Mouse (Mus musculus): ENCODE measurements around the gene Ccin.
A peak's percentile ranks its signal among the peaks of the same experiment; 100 is the strongest.

Ccin gene

GRCm38 (mm10) chr4:44013391-44014070 lies 30.2 kb downstream of the Ccin start:
- DNase-seq: no peak

GRCm38 (mm10) chr4:44016071-44016470 lies 32.8 kb downstream of the Ccin start:
- DNase-seq: no peak

GRCm38 (mm10) chr4:44016791-44017190 lies 33.5 kb downstream of the Ccin start:
- no peak for DNase-seq

- peak; percentile 23 to 35 for DNase-seq
Measured at GRCm38 (mm10) chr4:44022323-44022722, 39.0 kb downstream of the Ccin start.

GRCm38 (mm10) chr4:44022766-44023165 lies 39.5 kb downstream of the Ccin start:
- DNase-seq: peak; percentile 19 to 32

GRCm38 (mm10) chr4:44023681-44024080 lies 40.4 kb downstream of the Ccin start:
- no peak for DNase-seq

GRCm38 (mm10) chr4:44024241-44024640 lies 41.0 kb downstream of the Ccin start:
- no peak for DNase-seq

- DNase-seq: no peak
Measured at GRCm38 (mm10) chr4:44025570-44025969, 42.3 kb downstream of the Ccin start.

- DNase-seq: no peak
Measured at GRCm38 (mm10) chr4:44028303-44029135, 45.2 kb downstream of the Ccin start.

GRCm38 (mm10) chr4:44029661-44030066 lies 46.4 kb downstream of the Ccin start:
- no peak for DNase-seq

GRCm38 (mm10) chr4:44031521-44031920 lies 48.2 kb downstream of the Ccin start:
- no peak for DNase-seq
